Mouse (Mus musculus) CH12.LX (cell line): ENCODE data around the gene Erbb4. TPM values are rescaled to one million over a fixed set of nuclear protein-coding genes. Genes with fewer than 3 reads are reported as not detected.

ENCODE experiments used
- DNase-seq: peaks from one replicate; pipeline ENCODE4 v3.0.0-alpha.2; 2013; ENCODE audit errors: extremely low read depth
- H3K27ac ChIP-seq: 2 replicates; pipeline ENCODE4 v1.5.1; 2012; ENCODE audit warnings: low read depth, mild to moderate bottlenecking, control low read depth, moderate library complexity; ENCODE audit not compliant: insufficient read depth
- H3K27me3 ChIP-seq: replicated peaks from 2 replicates; pipeline ENCODE3; 2012; ENCODE audit warnings: inconsistent platforms
- H3K36me3 ChIP-seq, 2 experiments: replicated peaks in 1 of 2; 2 replicates each; pipeline versions ENCODE3 to v1.6.1; 2012; ENCODE audit warnings: inconsistent platforms in 1 of 2, low read length in 1 of 2, mild to moderate bottlenecking in 1 of 2, mixed read lengths in 1 of 2, moderate library complexity in 1 of 2; ENCODE audit not compliant: control insufficient read depth in 1 of 2, insufficient read depth in 1 of 2
- H3K4me1 ChIP-seq, 2 experiments: 2 replicates each; pipeline ENCODE4 v1.6.1; 2012; ENCODE audit warnings: inconsistent platforms in 1 of 2, moderate library complexity in 1 of 2; ENCODE audit not compliant: insufficient read depth in 2 of 2, control insufficient read depth in 1 of 2
- H3K4me2 ChIP-seq: 2 replicates; pipeline ENCODE4 v1.6.1; 2012; ENCODE audit warnings: low read depth, mild to moderate bottlenecking, control low read depth; ENCODE audit not compliant: poor library complexity, insufficient read depth, severe bottlenecking
- H3K4me3 ChIP-seq, 3 experiments: fragments of 150-350 bp in 1 of 3; sonication (generic) in 1 of 3; replicated peaks in 1 of 3; 2 replicates each; pipeline versions ENCODE3 to v1.5.1; 2011 to 2012; ENCODE audit warnings: low read depth in 2 of 3, low read length in 2 of 3, mild to moderate bottlenecking in 2 of 3, moderate library complexity in 2 of 3, control low read depth in 1 of 3, improper control_type of control experiment in 1 of 3, inconsistent platforms in 1 of 3, mixed read lengths in 1 of 3; ENCODE audit not compliant: poor library complexity in 1 of 3
- H3K79me2 ChIP-seq: replicated peaks from 2 replicates; pipeline ENCODE4 v1.6.1; 2012; ENCODE audit warnings: mild to moderate bottlenecking, moderate library complexity; ENCODE audit not compliant: control insufficient read depth, poor library complexity, insufficient read depth, severe bottlenecking; ENCODE audit errors: extremely low read depth
- H3K9ac ChIP-seq: 2 replicates; pipeline ENCODE4 v1.6.1; 2012; ENCODE audit warnings: low read depth, mild to moderate bottlenecking, control low read depth, moderate library complexity; ENCODE audit not compliant: insufficient read depth
- H3K9me3 ChIP-seq: replicated peaks from 2 replicates; pipeline ENCODE3; 2012; ENCODE audit warnings: low read length, inconsistent platforms, mixed read lengths
- CHD1 ChIP-seq: IDR thresholded peaks from 2 replicates; pipeline ENCODE4 v1.6.1; 2012; ENCODE audit warnings: low read depth, low read length, improper control_type of control experiment, inconsistent platforms
- E2F4 ChIP-seq: IDR thresholded peaks from 2 replicates; pipeline ENCODE4 v1.6.1; 2011; ENCODE audit warnings: low read depth, low read length, improper control_type of control experiment; ENCODE audit not compliant: insufficient replicate concordance
- ELF1 ChIP-seq: IDR thresholded peaks from 2 replicates; pipeline ENCODE4 v1.6.1; 2014; ENCODE audit warnings: low read depth, mild to moderate bottlenecking, inconsistent platforms, low read length, improper control_type of control experiment
- EP300 ChIP-seq: IDR thresholded peaks from 2 replicates; pipeline ENCODE4 v1.6.1; 2011; ENCODE audit warnings: low read length, improper control_type of control experiment
- ETS1 ChIP-seq: conservative IDR thresholded peaks from 2 replicates; pipeline ENCODE4 v1.6.1; 2012; ENCODE audit warnings: low read depth, mild to moderate bottlenecking, inconsistent platforms, low read length, improper control_type of control experiment, moderate library complexity
- GABPA ChIP-seq: IDR thresholded peaks from 2 replicates; pipeline ENCODE4 v1.6.1; 2012; ENCODE audit warnings: low read depth, low read length, improper control_type of control experiment, inconsistent platforms; ENCODE audit not compliant: insufficient replicate concordance
- HCFC1 ChIP-seq: IDR thresholded peaks from 2 replicates; pipeline ENCODE4 v1.6.1; 2012; ENCODE audit warnings: low read depth, mild to moderate bottlenecking, inconsistent platforms, low read length, improper control_type of control experiment
- IRF4 ChIP-seq: IDR thresholded peaks from 2 replicates; pipeline ENCODE4 v1.6.1; 2014; ENCODE audit warnings: low read depth, mild to moderate bottlenecking, inconsistent platforms, low read length, improper control_type of control experiment
- JUN ChIP-seq: IDR thresholded peaks from 2 replicates; pipeline ENCODE4 v1.6.1; 2011; ENCODE audit warnings: low read depth, mild to moderate bottlenecking, low read length, improper control_type of control experiment, moderate library complexity; ENCODE audit not compliant: insufficient read depth
- MAFK ChIP-seq: IDR thresholded peaks from 2 replicates; pipeline ENCODE4 v1.6.1; 2011; ENCODE audit warnings: low read length, improper control_type of control experiment; ENCODE audit not compliant: insufficient replicate concordance
- MEF2A ChIP-seq: IDR thresholded peaks from 2 replicates; pipeline ENCODE4 v1.6.1; 2014; ENCODE audit warnings: low read depth, mild to moderate bottlenecking, inconsistent platforms, low read length, improper control_type of control experiment, borderline replicate concordance
- RAD21 ChIP-seq: IDR thresholded peaks from 2 replicates; pipeline ENCODE4 v1.6.1; 2011; ENCODE audit warnings: low read depth, mild to moderate bottlenecking, low read length, improper control_type of control experiment, moderate library complexity
- RCOR1 ChIP-seq: conservative IDR thresholded peaks from 2 replicates; pipeline ENCODE4 v1.6.1; 2012; ENCODE audit warnings: low read depth, mild to moderate bottlenecking, inconsistent platforms, low read length, improper control_type of control experiment
- TBP ChIP-seq: conservative IDR thresholded peaks from 2 replicates; pipeline ENCODE4 v1.6.1; 2011; ENCODE audit warnings: low read depth, low read length, improper control_type of control experiment
- TCF12 ChIP-seq: IDR thresholded peaks from 2 replicates; pipeline ENCODE4 v1.6.1; 2014; ENCODE audit warnings: low read depth, mild to moderate bottlenecking, inconsistent platforms, low read length, improper control_type of control experiment
- USF1 ChIP-seq: IDR thresholded peaks from 2 replicates; pipeline ENCODE4 v1.6.1; 2014; ENCODE audit warnings: low read depth, mild to moderate bottlenecking, inconsistent platforms, low read length, improper control_type of control experiment
- USF2 ChIP-seq: conservative IDR thresholded peaks from 2 replicates; pipeline ENCODE4 v1.6.1; 2011; ENCODE audit warnings: low read depth, low read length, improper control_type of control experiment
- dilution Hi-C: fragments of 300-500 bp; cut with MboI; formaldehyde crosslinking; loops from 2 replicates; pipeline ENCODE4 v1.14.3; 2020; ENCODE audit warnings: low sequenced_read_pairs; ENCODE audit not compliant: extremely low pct_unique_long_range_greater_than_20kb, extremely low pct_ligation_motif_present
- in situ Hi-C: fragments of 300-500 bp; cut with MboI; formaldehyde crosslinking; loops from 3 replicates; pipeline ENCODE4 v1.14.3; 2019; ENCODE audit warnings: low sequenced_read_pairs, low pct_ligation_motif_present, low pct_unique_long_range_greater_than_20kb, mixed read lengths
- polyA plus RNA-seq: library from polyadenylated mRNA; unstranded; fragments of >175 nt; gene quantifications from 2 replicates; pipeline ENCODE4 v1.2.1, GENCODE M21; 2012; ENCODE audit warnings: low read depth; ENCODE audit not compliant: insufficient read length
- total RNA-seq, 2 experiments: library from RNA; depleted of rRNA; stranded (reverse); fragments of 300-350 nt in 1 of 2; fragments of >200 nt in 1 of 2; gene quantifications; 2 replicates each; pipeline ENCODE4 v1.2.3; 2012 to 2014

Gene Erbb4
- total and polyA plus RNA-seq, 3 experiments, result not detected

DNA sequence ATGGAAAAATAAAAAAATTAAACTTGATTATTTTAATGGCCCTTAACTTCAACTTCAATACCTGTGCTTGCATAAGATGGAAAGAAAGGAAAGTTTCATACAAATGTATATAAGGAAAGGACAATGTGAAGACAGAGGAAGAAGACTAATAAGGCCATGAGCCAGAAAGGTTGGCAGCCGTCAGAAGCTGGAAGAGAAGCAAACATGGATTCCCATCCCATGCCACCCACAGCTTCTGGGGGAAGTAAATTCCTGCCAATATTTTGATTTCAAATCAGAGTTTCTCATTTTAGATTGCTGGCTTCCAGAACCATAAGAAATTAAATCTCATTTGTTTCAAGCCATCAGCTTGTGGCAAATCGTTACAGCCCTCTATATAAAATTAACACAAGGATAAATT, 984.3 kb downstream of the Erbb4 start:
- no peak for DNase-seq
- Histone ChIP-seq H3K9ac (no peak overlapping the region), H3K9me3 (peaks cover 21% of the 10 kb centered on the region), H3K79me2 (no peaks in the 10 kb centered on the region), H3K4me1 (no peaks in the 10 kb centered on the region), H3K4me3 (no peak overlapping the region), H3K27ac (no peak overlapping the region), H3K27me3 (no peaks in the 10 kb centered on the region), H3K4me2 (no peak overlapping the region), H3K36me3 (no peaks in the 10 kb centered on the region)
- in situ Hi-C loops, result no loop called here
- dilution Hi-C loops, result no loop called here
- TF ChIP-seq TCF12 (no peak), CHD1 (no peak), IRF4 (no peak), GABPA (no peak), MAFK (no peak), JUN (no peak), RCOR1 (no peak), HCFC1 (no peak), MEF2A (no peak)

DNA sequence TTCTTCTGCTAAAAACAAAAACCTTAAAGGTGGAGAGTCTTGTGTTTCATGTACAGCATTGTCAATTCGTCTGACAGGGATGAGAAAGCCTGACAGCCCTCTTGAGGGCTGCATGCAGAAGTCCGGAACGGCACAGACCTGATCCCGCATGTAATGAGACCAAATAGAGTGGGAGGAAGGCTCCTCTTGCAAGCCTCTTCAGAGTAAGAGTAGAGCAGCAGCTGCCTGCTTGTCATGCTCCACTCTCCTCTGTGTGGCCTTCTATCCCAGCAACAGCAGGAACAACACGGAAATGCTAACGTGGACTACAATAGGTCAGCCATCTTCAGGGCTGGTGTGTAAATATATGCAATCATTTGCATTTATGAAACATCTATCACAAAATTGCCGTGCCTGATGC, 987.5 kb downstream of the Erbb4 start:
- in situ Hi-C loops (no loop called here), dilution Hi-C loops (no loop called here)
- no peak overlapping the region for H3K27ac ChIP-seq
- no peak overlapping the region for H3K4me3 ChIP-seq
- no peak overlapping the region for H3K4me2 ChIP-seq
- TF ChIP-seq ETS1, result no peak
- TF ChIP-seq RAD21, result no peak
- TF ChIP-seq USF2, result no peak
- DNase-seq, result no peak
- H3K9me3 ChIP-seq, result peaks cover 40% of the 10 kb centered on the region
- H3K79me2 ChIP-seq, result no peaks in the 10 kb centered on the region
- no peaks in the 10 kb centered on the region for H3K4me1 ChIP-seq
- no peaks in the 10 kb centered on the region for H3K36me3 ChIP-seq
- no peak overlapping the region for H3K9ac ChIP-seq
- no peaks in the 10 kb centered on the region for H3K27me3 ChIP-seq

- TF ChIP-seq TBP (no peak), E2F4 (no peak), USF1 (no peak), ELF1 (no peak), EP300 (no peak)
- TF ChIP-seq, all 38 proteins: peak for 0
- in situ Hi-C loops, result no loop called here
- no peaks in the 10 kb centered on the region for H3K79me2 ChIP-seq
- no peaks in the 10 kb centered on the region for H3K36me3 ChIP-seq
- dilution Hi-C loops, result no loop called here
- no peak for DNase-seq
- H3K9me3 ChIP-seq, result peaks cover 36% of the 10 kb centered on the region
- no peak overlapping the region for H3K9ac ChIP-seq
- H3K27ac ChIP-seq, result no peak overlapping the region
- no peaks in the 10 kb centered on the region for H3K27me3 ChIP-seq
- no peaks in the 10 kb centered on the region for H3K4me1 ChIP-seq
- no peak overlapping the region for H3K4me2 ChIP-seq
- no peak overlapping the region for H3K4me3 ChIP-seq
Measured at GRCm38 (mm10) chr1:68115721-68116120, 992.1 kb downstream of the Erbb4 start.
